8 mouse cellular contexts compared by ENCODE assay signal in the genomic region with DNA sequence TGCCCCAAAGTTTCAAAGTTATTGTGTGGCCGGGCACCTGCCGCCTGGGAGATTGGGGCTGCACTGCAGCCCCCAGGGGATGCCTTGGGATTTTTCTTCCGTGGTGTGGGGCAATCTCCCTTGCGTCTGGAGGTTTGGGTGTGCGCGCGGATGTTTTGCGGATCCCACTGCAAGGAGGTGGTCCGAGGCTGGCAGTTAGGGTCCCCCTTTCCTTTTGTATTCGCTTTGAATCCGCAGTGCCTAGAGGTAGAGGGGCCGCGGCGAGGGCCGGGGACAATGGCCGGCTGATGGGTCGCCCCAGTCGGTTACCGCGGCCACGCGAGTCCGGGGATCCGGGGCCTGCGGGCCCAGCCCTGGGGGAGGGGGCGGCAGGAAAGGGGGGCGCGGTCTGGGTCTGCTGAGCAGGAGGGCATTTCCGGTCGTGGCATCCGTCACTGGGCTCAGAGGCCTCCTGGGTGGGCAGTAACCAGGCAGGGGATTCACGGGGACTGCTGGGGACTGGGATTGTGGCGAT. TPM values are rescaled to one million over a fixed set of nuclear protein-coding genes. Genes with fewer than 3 reads are reported as not detected.
DNase-seq lines count a peak whose midpoint lies in the region; ATAC-seq lines count a peak whose summit lies in the region.

No protein-coding gene starts in this region.

- peak; percentile 86 for DNase-seq in embryo, embryonic 11 days
- DNase-seq in heart, adult 18-20 months = peak; percentile 43 to 68
- peak; percentile 28 for DNase-seq in kidney, adult 11 months
- DNase-seq in liver = peak; percentile 57

- under 1% methylated on average over 33 of the region's 33 CpGs for WGBS in midbrain, embryonic 16.5 days
- WGBS in stomach, embryonic 15.5 days = 0% methylated on average over 31 of the region's 33 CpGs

- no peaks in the 10 kb centered on the region for H3K9me3 ChIP-seq in erythroblast, embryonic 14.5 days (ENCODE audit: control insufficient read depth, low read length)
- H3K9me3 ChIP-seq in midbrain, embryonic 16.5 days (replicated peaks; ENCODE audit: control insufficient read depth, low read length, poor library complexity, severe bottlenecking) = no peaks in the 10 kb centered on the region
- no peaks in the 10 kb centered on the region for H3K9me3 ChIP-seq in stomach, embryonic 15.5 days

- no peak for ATAC-seq in erythroblast, adult 5-6 weeks (replicated peaks; ENCODE audit: low FRiP score, poor library complexity, severe bottlenecking)
- peak; percentile 88 for ATAC-seq in midbrain, embryonic 16.5 days
- peak; percentile 67; the same call in 1 of the 2 replicates for ATAC-seq in stomach, embryonic 15.5 days (ENCODE audit: insufficient read depth, low FRiP score, low read depth)

- H3K27me3 ChIP-seq in erythroblast, embryonic 14.5 days (ENCODE audit: control insufficient read depth) = peaks cover 9% of the 10 kb centered on the region
- H3K27me3 ChIP-seq in midbrain, embryonic 16.5 days (ENCODE audit: control insufficient read depth, insufficient read depth, low read depth, low read length) = no peaks in the 10 kb centered on the region
- no peaks in the 10 kb centered on the region for H3K27me3 ChIP-seq in stomach, embryonic 15.5 days (replicated peaks)

- H3K4me3 ChIP-seq in erythroblast, embryonic 14.5 days (replicated peaks) = peak overlapping the region; percentile 75
- peak overlapping the region; percentile 85 for H3K4me3 ChIP-seq in midbrain, embryonic 16.5 days (ENCODE audit: low read depth, low read length)
- peak overlapping the region; percentile 90 for H3K4me3 ChIP-seq in stomach, embryonic 15.5 days (replicated peaks)

- peak overlapping the region; percentile 92 for H3K27ac ChIP-seq in midbrain, embryonic 16.5 days (ENCODE audit: low read length)
- H3K27ac ChIP-seq in stomach, embryonic 15.5 days = peak overlapping the region; percentile 91

- H3K4me2 ChIP-seq in midbrain, embryonic 16.5 days (ENCODE audit: low read length) = peak overlapping the region; percentile 80
- peak overlapping the region; percentile 74 for H3K4me2 ChIP-seq in stomach, embryonic 15.5 days

- H3K4me1 ChIP-seq in erythroblast, embryonic 14.5 days (ENCODE audit: control insufficient read depth) = peaks cover 21% of the 10 kb centered on the region
- H3K4me1 ChIP-seq in midbrain, embryonic 16.5 days (ENCODE audit: control insufficient read depth, insufficient read depth, low read length) = peaks cover 23% of the 10 kb centered on the region
- H3K4me1 ChIP-seq in stomach, embryonic 15.5 days = 0 out of 2 replicates have a peak, but pooled peaks cover 5% of the 10 kb centered on the region

- H3K9ac ChIP-seq in midbrain, embryonic 16.5 days (ENCODE audit: low read depth, low read length) = peak overlapping the region; percentile 94
- H3K9ac ChIP-seq in stomach, embryonic 15.5 days = peak overlapping the region; percentile 93

- H3K36me3 ChIP-seq in erythroblast, embryonic 14.5 days (ENCODE audit: control insufficient read depth) = no peaks in the 10 kb centered on the region
- no peaks in the 10 kb centered on the region for H3K36me3 ChIP-seq in midbrain, embryonic 16.5 days (ENCODE audit: control insufficient read depth, insufficient read depth, low read length)
- H3K36me3 ChIP-seq in stomach, embryonic 15.5 days = no peaks in the 10 kb centered on the region

RNA-seq across cellular contexts. Expression of a gene that starts 0.3 kb away (rescaled TPM):
- 43.1 and 44.2 TPM in 2 replicates for polyA plus RNA-seq in erythroblast, embryonic 14.5 days (2012)
- 8.3 and 19.4 TPM in 2 replicates for total RNA-seq in erythroblast, adult 5-6 weeks (2015; ENCODE audit: low replicate concordance)
- total RNA-seq in erythroblast, adult 5-6 weeks (2017; ENCODE audit: low replicate concordance) = 34.2 and 41.5 TPM in 2 replicates
- 10 to 100 TPM; 29.4 to 30.4 TPM for total RNA-seq in heart, adult 18-20 months (2021)
- polyA plus RNA-seq in midbrain, embryonic 16.5 days (2015; fragmentation: Nextera tagmentation; extraction: Ambion mirVana) = 157 and 161 TPM in 2 replicates
- 97.8 and 106 TPM in 2 replicates for polyA plus RNA-seq in stomach, embryonic 15.5 days (2015; fragmentation: Nextera tagmentation; extraction: Ambion mirVana)

RNA-seq across cellular contexts. Expression of a gene that starts 0.8 kb away (rescaled TPM):
- polyA plus RNA-seq in erythroblast, embryonic 14.5 days (2012) = 0.78 and 0.85 TPM in 2 replicates
- total RNA-seq in erythroblast, adult 5-6 weeks (2015; ENCODE audit: low replicate concordance) = 2.5 and 3.1 TPM in 2 replicates
- 2.0 and 4.2 TPM in 2 replicates for total RNA-seq in erythroblast, adult 5-6 weeks (2017; ENCODE audit: low replicate concordance)
- 10 to 100 TPM; 57.2 to 68.1 TPM for total RNA-seq in heart, adult 18-20 months (2021)
- polyA plus RNA-seq in midbrain, embryonic 16.5 days (2015; fragmentation: Nextera tagmentation; extraction: Ambion mirVana) = 53.1 and 54.2 TPM in 2 replicates
- polyA plus RNA-seq in stomach, embryonic 15.5 days (2015; fragmentation: Nextera tagmentation; extraction: Ambion mirVana) = 23.8 and 24.1 TPM in 2 replicates

RNA-seq across cellular contexts. Expression of a gene that starts 48.6 kb away (rescaled TPM):
- polyA plus RNA-seq in erythroblast, embryonic 14.5 days (2012) = 0.03 TPM in 1 of 2 replicates, not detected in the other
- not detected in 2 replicates for total RNA-seq in erythroblast, adult 5-6 weeks (2015; ENCODE audit: low replicate concordance)
- 0.14 TPM in 1 of 2 replicates, not detected in the other for total RNA-seq in erythroblast, adult 5-6 weeks (2017; ENCODE audit: low replicate concordance)
- total RNA-seq in heart, adult 18-20 months (2021) = 1 to 10 TPM in 1 of 2 experiments, under 1 TPM in 1; 0.92 to 2.2 TPM
- 41.4 and 42.5 TPM in 2 replicates for polyA plus RNA-seq in midbrain, embryonic 16.5 days (2015; fragmentation: Nextera tagmentation; extraction: Ambion mirVana)
- 3.7 and 4.1 TPM in 2 replicates for polyA plus RNA-seq in stomach, embryonic 15.5 days (2015; fragmentation: Nextera tagmentation; extraction: Ambion mirVana)

RNA-seq across cellular contexts. Expression of a gene that starts 56.6 kb away (rescaled TPM):
- 0.26 and 0.90 TPM in 2 replicates for polyA plus RNA-seq in erythroblast, embryonic 14.5 days (2012)
- 0.38 and 2.3 TPM in 2 replicates for total RNA-seq in erythroblast, adult 5-6 weeks (2015; ENCODE audit: low replicate concordance)
- total RNA-seq in erythroblast, adult 5-6 weeks (2017; ENCODE audit: low replicate concordance) = 0.98 and 2.0 TPM in 2 replicates
- total RNA-seq in heart, adult 18-20 months (2021) = 10 to 100 TPM; 67.5 to 73.0 TPM
- 22.7 and 22.8 TPM in 2 replicates for polyA plus RNA-seq in midbrain, embryonic 16.5 days (2015; fragmentation: Nextera tagmentation; extraction: Ambion mirVana)
- 24.1 and 24.6 TPM in 2 replicates for polyA plus RNA-seq in stomach, embryonic 15.5 days (2015; fragmentation: Nextera tagmentation; extraction: Ambion mirVana)

Comparison
In these comparisons a context has a peak if more than half of its experiments do, and no peak if none do; other contexts are left out.
1. DNase-seq: peak in every context shown above with its lines; median percentile 86 in embryo, embryonic 11 days; 57 in liver; 56 in heart, adult 18-20 months; 28 in kidney, adult 11 months.
2. RNA of a gene that starts 0.8 kb away (polyA plus RNA-seq): 53.1 to 54.2 TPM in midbrain, embryonic 16.5 days and 23.8 to 24.1 TPM in stomach, embryonic 15.5 days; 0.78 to 0.85 TPM in erythroblast, embryonic 14.5 days; every median in the first group is over 10 times any median in the second.
3. Peak in every context shown above with its lines, with median percentiles within 50 percentile points of each other: H3K4me3 ChIP-seq.